Mouse (Mus musculus): Measurements from ENCODE around the gene B3galnt1.

The B3galnt1 gene

GRCm38 (mm10) chr3:69563406-69563805 is 35.4 kb downstream of the B3galnt1 start:
- DNase-seq: no peak

- DNase-seq: no peak
Observed at GRCm38 (mm10) chr3:69561686-69562085, 37.1 kb downstream of the B3galnt1 start.

GRCm38 (mm10) chr3:69559975-69560330 is 38.8 kb downstream of the B3galnt1 start:
- DNase-seq: peak; percentile 19

GRCm38 (mm10) chr3:69559316-69559974 is 39.3 kb downstream of the B3galnt1 start:
- DNase-seq: no peak

GRCm38 (mm10) chr3:69556092-69556778 is 42.5 kb downstream of the B3galnt1 start:
- no peak for DNase-seq

GRCm38 (mm10) chr3:69555511-69555910 is 43.2 kb downstream of the B3galnt1 start:
- no peak for DNase-seq

- no peak for DNase-seq
Observed at GRCm38 (mm10) chr3:69549602-69550001, 49.2 kb downstream of the B3galnt1 start.

GRCm38 (mm10) chr3:69548704-69549455 is 49.9 kb downstream of the B3galnt1 start:
- DNase-seq: no peak

GRCm38 (mm10) chr3:69545017-69545416 is 53.7 kb downstream of the B3galnt1 start:
- DNase-seq: no peak

GRCm38 (mm10) chr3:69543730-69544129 is 55.0 kb downstream of the B3galnt1 start:
- DNase-seq: no peak

GRCm38 (mm10) chr3:69542962-69543361 is 55.8 kb downstream of the B3galnt1 start:
- DNase-seq: no peak

- DNase-seq: no peak
Observed at GRCm38 (mm10) chr3:69535941-69536647, 62.7 kb downstream of the B3galnt1 start.

GRCm38 (mm10) chr3:69535486-69535885 is 63.3 kb downstream of the B3galnt1 start:
- no peak for DNase-seq

GRCm38 (mm10) chr3:69532687-69533086 is 66.1 kb downstream of the B3galnt1 start:
- no peak for DNase-seq

- no peak for DNase-seq
Observed at GRCm38 (mm10) chr3:69531511-69531910, 67.2 kb downstream of the B3galnt1 start.

GRCm38 (mm10) chr3:69529576-69529975 is 69.2 kb downstream of the B3galnt1 start:
- no peak for DNase-seq

GRCm38 (mm10) chr3:69527384-69527783 is 71.4 kb downstream of the B3galnt1 start:
- DNase-seq: no peak

GRCm38 (mm10) chr3:69525072-69525529 is 73.7 kb downstream of the B3galnt1 start:
- DNase-seq: no peak

- no peak for DNase-seq
Observed at GRCm38 (mm10) chr3:69524356-69525071, 74.2 kb downstream of the B3galnt1 start.
